Mouse (Mus musculus): Measurements from ENCODE around the gene Hs3st5.

Gene Hs3st5

DNA sequence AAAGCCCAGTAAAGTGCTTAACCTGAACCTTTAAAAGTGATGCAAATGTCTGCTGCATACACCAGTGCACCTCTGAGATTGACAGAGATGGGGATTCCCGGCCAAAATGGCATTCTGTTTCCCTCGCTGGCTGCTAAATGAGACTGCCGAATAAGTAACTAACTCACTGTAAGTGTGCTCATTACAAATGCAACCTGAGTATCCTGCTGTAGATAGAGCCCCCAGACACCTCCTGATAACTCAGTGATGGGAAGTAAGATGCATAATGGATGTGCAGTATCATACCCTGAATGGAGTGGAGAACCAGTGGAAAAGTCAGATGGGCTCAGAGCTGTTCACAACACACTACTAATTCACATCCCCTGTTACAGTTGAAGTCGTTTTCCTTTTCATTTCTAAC is 298.7 kb downstream of the Hs3st5 start:
- DNase-seq = no peak

DNA sequence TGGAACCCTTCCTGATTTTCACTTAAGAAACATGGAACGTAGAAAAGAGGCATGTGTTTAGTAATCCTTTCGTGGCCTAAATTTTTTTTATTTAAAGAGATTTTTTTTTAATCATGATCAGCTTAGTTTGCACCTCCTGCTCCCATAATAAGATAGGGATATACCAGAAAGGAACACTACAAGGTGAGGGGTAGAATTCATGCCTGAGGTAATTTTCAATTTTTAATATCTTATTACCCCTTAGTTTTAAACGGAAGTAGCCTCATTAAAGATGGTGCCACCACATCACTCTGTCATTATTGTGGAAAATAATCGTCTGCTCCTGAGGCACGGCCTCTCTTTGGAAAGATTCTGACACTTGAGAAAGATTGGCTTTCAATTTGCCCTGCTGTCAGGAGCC is 299.2 kb downstream of the Hs3st5 start:
- DNase-seq = no peak

DNA sequence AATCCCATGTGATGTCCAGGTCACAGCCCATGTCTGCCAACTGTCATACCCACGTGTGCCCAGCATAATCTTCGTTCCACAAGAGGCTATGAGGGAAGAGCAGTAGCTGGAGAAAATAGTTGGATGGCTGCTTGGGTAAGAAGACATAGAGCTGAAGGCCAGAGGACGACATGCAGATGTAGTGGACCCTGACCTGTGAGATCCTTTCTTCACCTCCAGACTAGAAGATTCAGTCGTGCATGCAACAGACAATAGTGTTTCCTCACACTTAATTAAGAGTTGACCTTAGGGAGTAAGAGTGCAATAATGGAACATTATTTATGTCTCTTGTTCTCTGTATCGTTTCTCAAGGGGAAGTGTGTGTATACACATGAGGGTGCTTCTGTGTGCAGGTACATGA is 300.4 kb downstream of the Hs3st5 start:
- DNase-seq = no peak

DNA sequence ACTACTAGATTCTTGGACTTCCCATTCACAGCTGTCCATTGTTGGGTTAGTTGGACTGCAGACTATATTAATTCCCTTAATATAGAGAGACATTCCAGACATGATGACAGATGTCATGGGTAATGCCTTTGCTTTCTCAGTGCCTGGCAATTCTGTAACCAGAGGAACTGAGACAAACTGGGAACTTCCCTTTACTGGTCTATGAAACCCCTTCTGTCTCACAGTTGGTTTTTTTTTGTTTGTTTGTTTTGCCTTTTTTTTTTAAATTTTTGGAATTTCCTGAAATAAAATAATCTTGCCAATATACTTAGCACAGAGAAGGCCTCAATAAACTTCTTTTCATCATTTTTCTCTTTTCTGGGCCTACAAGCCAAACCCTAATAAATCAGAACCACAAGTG is 312.3 kb downstream of the Hs3st5 start:
- DNase-seq = no peak

DNA sequence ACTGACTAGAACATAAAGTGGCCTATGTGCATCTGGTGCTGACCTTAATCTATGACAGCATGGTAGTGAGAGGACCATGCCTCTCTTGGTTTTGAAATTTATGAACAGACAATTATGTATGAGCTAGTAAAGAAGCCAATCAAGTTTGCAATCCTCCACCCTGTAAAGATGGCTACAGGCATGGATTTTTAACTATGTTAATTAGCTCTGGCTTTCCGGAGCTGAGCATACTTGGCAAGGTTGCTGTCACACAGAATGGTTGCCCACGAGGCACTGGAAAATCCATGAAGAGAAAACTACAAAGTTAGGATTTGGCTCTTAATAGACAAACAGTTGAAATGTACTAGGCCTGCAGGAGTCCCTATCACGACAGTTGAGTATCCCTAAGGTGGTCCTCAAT is 322.5 kb downstream of the Hs3st5 start:
- no peak for DNase-seq

DNA sequence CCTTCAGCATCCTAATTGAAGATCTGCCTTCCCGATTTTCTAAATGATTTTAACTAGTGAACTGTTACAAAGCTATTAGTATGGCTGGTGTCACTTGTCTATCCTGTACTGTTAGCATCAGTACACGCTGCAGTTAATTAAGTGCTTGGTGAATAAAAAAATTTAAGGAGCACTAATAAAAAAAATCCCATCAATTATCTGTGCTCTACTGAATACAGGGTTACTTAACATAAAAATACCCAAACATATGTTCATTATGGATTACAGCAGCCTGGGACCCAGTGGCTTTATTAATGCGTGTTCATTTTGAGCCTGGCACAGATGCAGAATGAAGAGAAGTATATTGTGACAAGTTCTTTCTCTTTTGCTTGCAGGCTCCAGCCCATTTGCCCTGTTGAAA is 325.6 kb downstream of the Hs3st5 start:
- no peak for DNase-seq

DNA sequence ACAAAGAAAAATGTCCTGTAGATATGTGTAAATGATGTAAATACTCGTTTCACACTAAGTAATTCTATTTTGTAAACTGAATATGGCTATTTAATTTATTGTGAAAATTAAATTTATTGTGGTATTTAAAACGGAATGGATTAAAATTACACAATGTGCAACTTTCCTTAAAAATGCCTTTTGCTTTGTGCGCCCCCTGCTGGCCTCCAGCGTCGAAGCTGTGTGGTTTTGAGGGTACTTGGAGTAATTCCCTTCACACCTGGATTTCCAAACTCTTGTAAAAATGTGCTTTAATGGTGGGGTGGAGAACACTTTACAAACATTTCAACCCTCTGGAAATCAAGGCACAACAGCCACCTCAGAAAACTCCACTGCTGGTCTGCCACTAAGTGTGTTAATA is 327.6 kb downstream of the Hs3st5 start:
- DNase-seq = peak; percentile 48

DNA sequence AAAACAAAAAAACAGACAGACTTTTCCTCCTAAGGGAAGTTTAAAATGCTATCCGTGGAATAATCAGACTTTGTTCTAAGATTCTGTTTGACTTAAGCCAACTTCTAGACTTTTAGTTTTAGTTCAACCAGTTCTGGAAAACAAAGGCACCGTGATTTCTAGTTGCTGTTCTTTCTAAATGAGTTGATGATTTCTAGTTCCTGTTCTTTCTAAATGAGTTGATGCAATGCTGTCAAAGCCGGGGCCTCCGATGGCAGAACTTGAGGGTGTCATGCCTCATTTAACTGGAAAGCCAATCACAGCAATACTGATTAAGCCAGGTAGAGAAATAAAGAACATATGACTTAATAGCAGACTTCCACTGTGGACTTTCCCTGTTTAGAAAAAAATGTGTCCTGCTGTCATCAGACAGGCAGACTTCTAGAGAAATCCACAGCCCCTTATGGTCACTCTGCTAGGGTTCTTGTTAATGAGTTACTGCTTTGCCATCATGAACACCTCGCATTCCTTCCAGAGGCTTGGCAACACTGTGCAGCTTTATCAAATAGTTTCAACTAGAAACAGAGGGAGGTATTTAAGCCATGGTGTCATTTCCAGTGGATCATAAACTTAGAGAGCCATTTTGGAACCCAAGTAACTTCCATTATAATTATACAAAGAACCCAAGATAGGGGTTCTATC is 329.4 kb downstream of the Hs3st5 start:
- no peak for DNase-seq

DNA sequence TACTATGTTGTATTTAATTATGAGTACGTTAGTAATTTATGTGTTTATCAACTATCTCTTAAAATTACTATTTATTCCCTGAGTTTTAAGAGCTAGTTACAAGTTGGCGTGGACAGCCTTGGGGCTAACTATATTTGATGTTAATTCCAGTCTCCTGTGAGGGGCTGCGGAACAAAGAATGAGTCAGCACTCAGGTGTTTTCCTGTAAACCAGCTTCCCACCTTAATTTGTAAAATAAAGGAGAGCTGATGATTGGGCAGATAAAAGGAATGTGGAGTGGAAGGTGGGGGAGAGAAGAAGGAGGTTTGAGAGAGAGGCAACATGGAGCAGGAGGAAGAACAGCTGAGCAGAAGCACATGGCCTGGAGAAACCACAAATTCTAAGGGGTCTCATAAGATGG is 343.6 kb downstream of the Hs3st5 start:
- no peak for DNase-seq

DNA sequence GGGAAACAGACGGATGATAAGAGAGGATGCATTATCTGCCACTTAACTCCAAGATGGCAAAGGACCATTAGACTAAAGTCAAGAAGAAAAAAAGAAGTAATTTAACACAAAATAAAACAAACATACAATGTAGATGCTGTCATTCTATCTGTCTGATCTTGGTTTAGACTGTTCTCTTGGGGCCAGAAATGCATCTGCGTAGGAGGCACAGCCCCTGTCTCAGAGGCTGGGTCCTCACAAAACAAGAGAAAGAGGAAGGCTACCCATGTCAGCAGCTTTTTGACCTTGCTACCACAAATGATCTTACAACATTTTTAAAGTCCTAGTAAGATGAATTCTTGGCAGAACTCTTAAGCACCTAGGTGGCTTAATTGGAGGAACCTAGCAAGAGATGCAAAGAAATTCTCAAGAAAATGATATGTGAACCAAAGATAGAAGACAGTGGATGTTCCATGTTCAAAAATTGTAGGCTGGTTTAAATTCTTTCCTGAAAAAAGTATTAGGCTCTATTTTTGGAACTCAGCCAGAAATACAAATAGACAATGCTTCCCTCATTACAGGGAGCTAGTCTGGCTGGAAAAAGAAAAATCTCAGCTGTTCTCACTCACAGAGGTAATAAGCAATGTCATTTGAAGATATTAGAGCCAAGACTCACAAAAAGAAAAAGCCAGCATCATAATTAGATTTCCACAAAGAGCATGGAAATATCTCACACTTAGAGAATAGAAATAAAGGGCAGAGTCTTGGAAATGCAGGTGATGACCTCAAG is 355.7 kb downstream of the Hs3st5 start:
- no peak for DNase-seq

Measured in kidney, postnatal 10 days (tissue).